Mouse (Mus musculus): ENCODE data around the gene Mmaa.

Gene Mmaa

GRCm38 (mm10) chr8:79288250-79288649 lies 6.5 kb downstream of the Mmaa start:
- DNase-seq (ENCODE audit: low spot score in 2 of 2) = no peak

DNA sequence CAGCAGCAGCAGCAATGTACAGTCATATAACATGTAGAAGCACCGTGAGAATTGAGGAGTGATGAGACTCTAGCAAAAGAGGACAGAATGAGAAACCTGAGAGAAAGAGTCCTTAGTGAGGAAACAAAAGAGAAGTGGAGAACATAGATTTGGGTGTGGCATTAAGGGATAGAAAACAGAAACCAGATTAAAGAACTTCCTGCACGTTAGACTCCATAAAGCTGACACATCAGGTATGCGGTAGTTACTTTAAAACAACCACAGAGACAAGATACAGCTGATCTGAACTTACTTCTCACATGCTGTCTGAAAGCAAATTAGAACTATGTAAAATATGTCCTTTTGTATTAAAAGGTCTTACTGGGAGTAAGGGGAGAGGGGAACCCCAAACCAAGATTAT lies 8.3 kb downstream of the Mmaa start:
- no peak for DNase-seq (ENCODE audit: low spot score in 2 of 2)

GRCm38 (mm10) chr8:79284626-79285025 lies 10.1 kb downstream of the Mmaa start:
- DNase-seq (ENCODE audit: low spot score in 2 of 2) = no peak

DNA sequence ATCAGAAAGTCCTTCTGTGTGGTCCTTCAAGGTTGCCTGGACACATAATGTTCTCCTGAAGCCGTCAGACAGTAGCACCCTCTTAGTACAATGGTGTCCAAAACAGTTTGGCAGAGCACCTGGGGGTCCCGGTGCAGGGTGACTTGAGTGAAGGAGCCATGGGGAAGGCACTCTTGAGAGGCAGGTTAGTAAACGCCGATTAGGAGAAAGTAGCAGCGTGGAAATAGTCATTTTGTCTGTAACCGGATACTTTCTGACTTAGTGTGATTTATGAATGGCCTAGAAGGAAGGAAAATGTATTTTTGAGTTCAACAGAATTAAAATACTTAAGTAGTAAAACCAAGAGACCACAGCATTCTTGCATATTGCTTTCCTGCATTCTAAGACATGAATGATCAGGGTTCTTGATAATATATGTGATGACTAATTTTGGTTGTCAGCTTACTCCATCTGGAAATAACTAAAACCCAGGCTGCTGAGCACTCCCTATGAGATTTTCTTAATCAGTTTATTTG lies 13.3 kb downstream of the Mmaa start:
- DNase-seq (ENCODE audit: low spot score in 2 of 2) = no peak

GRCm38 (mm10) chr8:79277264-79277870 lies 17.4 kb downstream of the Mmaa start:
- no peak for DNase-seq (ENCODE audit: low spot score in 2 of 2)

- no peak for DNase-seq (ENCODE audit: low spot score in 2 of 2)
These were observed 19.8 kb downstream of the Mmaa start for GRCm38 (mm10) chr8:79274940-79275339.

DNA sequence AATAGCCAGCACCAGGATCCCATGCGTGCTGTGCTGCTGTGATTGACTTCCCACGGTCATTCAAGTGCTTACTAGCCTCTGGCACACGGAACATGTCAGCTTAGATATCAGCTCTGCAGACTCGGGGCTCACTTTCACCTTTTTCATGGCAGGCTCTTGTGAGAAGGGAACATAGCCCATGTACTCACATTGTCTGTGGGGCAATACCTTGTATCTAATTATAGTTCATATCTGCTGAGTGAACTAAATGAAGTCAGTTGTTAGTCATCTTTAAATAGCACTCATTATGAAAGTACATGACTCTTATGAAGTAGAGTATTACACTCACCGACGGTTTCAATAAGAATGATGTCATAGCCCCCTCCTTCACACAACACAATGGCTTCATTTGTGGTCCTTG lies 21.0 kb downstream of the Mmaa start:
- no peak for DNase-seq (ENCODE audit: low spot score in 2 of 2)

DNA sequence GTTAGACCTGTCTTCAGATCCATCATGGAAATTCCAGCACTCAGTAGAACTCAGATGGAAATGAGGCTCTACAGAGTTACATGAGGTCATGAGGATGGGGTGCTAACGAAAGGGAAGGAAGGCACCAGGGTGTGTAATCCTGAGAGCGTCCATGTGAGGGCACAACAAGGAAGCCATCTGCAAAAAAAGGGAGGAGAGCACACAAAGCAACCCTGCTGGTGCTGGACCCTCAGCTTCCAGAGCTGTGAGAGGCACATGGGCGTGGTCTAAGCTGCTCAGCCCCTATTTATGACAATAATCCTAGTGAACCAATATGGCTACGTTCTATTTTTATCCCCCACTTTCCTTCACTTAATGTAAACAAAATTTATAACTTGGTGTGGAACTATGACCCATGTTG lies 22.1 kb downstream of the Mmaa start:
- DNase-seq (ENCODE audit: low spot score in 2 of 2) = no peak

GRCm38 (mm10) chr8:79268921-79269320 lies 25.8 kb downstream of the Mmaa start:
- DNase-seq (ENCODE audit: low spot score in 2 of 2) = no peak

DNA sequence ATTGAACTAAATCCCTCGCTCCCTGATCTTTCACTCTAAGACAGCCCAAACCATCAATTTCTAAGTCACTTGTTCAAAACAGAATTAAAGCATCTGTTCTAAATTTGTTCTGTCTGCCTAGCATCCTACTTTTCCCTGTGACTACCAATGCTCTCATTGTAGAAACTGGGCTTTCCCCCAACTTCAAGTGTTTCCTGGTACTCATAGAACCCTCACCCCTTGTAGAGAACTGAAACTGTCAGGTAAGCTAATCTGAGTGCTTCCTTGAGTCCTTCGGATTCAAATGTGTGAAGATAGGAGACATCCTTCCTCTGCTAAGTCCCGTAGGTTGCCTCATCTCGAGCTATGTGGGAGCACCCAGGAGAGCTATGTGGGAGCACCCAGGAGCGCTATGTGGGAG lies 32.8 kb downstream of the Mmaa start:
- no peak for DNase-seq (ENCODE audit: low spot score in 2 of 2)

DNA sequence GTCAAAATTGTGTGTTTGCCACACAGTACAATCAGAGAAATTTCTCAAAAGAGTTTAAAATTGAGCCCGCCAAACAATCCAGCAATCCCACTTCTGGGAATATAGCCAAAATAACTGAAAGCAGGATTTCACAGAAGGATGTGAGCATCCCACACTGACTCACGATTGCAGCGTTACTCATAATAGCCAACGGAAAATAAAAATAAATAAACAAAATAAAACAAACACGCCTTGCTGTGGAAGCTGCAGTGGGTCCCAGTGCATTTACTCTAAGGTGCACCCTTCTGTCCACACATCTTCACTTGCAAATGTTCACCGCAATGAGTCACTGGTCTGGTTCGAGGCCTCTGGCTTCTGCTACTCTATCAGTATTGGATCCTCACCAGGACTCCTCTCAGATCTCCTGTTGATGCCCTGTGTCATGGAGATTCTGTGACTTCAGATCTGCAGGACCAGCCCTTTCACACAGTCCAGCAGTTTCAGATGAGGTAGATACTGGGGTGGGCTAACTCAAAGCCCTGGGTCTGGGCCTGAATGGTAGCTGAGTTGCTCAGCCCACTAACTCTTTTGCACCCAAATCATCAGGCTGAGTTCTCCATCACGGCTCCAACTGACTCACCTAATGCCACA lies 38.5 kb downstream of the Mmaa start:
- no peak for DNase-seq (ENCODE audit: low spot score in 2 of 2)

- DNase-seq (ENCODE audit: low spot score in 2 of 2) = no peak
These were observed 41.0 kb downstream of the Mmaa start for GRCm38 (mm10) chr8:79253742-79254141.

DNA sequence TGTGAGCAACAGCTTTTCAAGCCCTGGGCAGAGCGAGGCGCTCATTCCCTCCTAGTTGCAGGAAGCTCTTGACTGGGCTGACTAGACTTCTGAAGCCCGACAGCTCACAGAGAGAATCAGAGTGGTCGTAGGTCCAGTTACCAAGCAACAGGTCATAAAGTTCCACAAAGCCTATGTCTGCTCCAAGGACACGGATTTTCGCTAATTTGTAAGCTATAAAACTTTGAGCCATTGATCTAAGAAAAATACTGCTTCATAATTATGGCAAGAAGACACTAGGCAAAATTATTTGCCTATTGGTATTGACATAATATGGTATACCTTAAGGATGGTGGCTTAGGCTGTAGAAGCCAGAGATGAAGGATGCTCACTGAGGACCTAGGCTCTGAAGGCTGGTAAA lies 46.3 kb downstream of the Mmaa start, which contains the start of gene 1700011L22Rik:
Gene 1700011L22Rik (minus strand): TSS at position 101 of the 400 bp plus-strand sequence.
- DNase-seq (ENCODE audit: low spot score in 2 of 2) = no peak

- no peak for DNase-seq (ENCODE audit: low spot score in 2 of 2)
These were observed 51.3 kb downstream of the Mmaa start for GRCm38 (mm10) chr8:79243422-79243821.

DNA sequence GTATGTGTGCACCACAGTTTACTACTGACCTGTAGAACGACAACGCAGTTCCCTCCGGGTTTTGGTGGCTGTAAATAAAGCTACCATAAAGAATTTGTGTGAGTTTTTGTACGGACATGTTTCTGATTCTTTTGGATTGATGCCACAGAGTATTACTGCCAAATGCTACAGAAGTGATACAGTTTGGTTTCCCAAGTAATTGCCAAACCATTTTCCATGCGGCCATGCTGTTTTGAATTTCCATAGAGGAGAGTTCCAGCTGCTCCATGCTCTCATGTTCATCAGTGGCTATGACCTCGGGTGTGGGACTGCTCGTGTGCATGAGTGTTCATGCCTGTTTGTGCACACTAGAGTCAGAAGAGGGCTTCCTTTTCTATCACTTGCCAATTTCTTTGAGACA lies 54.7 kb downstream of the Mmaa start:
- DNase-seq (ENCODE audit: low spot score in 2 of 2) = no peak

DNA sequence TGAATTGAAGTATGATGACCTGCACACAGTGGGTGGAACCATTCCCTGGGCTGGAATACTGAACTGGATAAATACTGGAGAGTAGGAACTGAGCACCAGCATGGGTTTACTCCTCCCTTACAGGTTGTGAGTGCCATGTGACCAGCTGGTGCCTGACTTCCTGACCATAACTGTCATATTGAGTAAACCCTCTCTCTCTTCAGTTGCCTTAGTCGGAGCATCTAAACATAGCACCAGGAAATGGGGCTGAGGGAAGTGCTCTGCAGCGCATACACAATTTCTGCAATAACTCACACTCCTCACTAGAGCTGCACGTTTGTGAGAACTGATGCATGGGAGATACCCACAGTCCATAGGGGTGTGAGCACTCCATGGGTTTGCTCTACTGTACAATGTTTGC lies 55.4 kb downstream of the Mmaa start:
- no peak for DNase-seq (ENCODE audit: low spot score in 2 of 2)

DNA sequence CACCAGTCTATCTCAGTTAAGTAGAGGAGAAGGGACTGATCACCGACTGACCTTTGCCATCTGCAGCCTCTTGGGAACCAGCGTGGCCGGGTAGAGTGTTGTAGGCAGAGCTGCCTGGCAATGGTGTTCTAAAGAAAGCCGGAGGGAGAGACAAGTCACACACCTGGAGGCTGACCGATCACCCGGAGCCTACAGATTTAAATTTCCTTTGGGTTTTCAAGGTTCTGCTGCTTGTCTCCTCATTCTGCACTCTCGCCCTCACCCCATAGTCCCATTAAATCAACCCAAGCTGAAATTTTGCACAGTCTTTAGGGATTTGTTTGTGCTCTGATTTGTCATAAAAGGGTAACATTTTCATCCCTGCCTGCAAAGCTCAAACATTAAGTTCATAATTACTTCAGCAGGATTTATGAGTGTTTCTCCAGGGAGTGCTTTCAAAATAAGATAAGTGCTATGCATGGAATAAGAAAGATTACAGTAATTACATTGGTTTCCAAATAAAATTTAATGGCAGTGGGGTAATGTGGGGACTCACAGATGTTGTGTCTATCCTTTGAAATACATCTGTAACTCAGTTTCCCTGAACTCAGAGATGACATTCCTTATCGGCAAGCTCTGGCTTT lies 65.4 kb downstream of the Mmaa start:
- no peak for DNase-seq (ENCODE audit: low spot score in 2 of 2)

DNA sequence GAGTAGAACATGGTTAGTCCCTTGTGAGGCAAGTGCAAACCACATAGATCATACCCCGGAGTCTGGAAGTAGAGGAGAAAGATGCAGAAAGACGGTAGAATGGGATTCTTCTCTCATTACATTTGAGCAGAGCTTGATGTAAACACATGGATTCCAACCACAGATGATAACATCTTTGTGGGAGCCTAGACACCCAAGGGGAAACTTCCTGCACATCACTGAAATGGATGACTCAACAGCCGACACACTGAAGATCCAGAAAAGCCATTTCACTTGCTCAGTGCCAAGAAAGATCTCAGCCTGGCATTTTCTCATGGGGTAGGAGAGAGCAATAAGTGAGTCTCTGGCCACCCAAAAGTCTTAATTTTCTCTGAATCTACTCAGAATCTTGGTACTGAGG lies 66.8 kb downstream of the Mmaa start:
- no peak for DNase-seq (ENCODE audit: low spot score in 2 of 2)

DNA sequence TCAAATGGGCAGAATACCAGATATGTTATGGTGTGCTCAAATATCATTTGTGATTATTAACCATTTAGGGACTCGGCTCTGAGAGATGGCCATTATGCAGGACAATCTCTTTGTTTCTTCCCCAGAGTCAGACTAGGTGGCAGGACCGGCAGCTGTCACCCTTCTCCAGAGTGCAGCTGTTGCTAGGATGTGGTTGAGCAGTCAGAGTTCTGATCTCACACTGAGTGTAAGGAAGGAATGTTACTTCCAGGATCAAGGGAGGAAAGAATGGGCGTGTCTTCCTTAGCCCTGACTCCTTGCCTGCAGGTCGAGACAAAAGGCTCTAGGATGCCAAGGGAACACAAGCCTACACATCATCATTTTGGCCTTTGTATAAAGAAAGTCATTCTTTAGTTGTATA lies 67.5 kb downstream of the Mmaa start:
- DNase-seq (ENCODE audit: low spot score in 2 of 2) = no peak

DNA sequence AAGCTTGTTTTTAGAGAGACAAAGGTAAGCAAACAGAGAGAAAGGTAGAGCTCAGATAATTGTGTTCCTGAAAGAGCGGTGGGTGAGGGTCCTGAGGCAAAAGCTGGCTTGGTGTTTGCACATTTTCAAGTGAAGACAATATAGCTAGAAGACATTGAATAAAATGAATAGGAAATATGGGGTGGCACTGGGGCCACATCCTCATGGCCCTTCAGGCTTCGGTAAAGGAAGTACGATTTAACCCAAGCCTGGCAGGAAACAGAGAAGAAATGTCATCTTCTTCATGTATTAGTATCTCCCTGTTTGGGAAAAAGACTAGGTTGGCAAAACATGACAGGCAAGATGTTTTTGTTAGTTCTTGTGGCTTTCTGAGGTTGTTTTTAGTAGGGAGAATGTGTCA lies 68.7 kb downstream of the Mmaa start:
- no peak for DNase-seq (ENCODE audit: low spot score in 2 of 2)

GRCm38 (mm10) chr8:79225586-79225985 lies 69.2 kb downstream of the Mmaa start:
- no peak for DNase-seq (ENCODE audit: low spot score in 2 of 2)

DNA sequence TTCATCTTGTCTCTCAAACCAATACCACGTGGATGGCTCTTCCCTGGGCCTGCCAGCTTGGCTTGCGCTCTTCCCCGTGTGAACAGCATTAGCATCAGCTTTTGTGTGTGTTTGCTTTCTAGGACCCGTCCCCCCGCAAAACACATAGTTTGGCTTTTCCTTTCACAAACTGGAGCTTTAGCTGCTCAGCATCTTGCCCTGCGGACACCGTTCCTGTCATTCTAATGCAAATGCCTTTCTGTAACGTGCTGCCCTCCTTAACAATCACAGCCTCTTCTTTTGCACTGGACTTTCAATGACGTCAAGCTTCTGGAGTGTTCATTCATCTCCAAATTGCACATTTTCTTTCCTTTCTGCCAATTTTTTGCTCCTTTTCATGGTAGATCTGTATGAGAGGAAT lies 70.4 kb downstream of the Mmaa start:
- DNase-seq (ENCODE audit: low spot score in 2 of 2) = no peak

DNA sequence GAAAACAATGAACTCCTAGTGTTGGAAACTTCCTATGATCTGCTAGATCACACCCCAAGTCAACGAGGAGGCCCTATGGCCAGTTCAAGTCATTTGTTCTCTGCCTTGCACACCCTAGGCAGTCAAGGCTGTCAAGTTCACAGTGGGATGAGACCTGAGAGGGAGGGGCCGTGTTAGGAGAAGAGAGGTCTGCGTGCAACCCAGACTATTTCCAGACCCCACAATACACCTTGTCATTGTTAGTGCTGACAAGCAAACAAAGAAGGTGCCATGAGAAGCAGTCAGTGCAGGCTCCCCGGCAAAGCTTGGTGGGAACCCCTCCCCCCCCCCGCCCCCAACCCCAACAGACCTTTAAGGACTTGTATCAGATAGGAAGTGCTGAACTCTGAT lies 72.0 kb downstream of the Mmaa start:
- DNase-seq (ENCODE audit: low spot score in 2 of 2) = no peak

Measured in frontal cortex, postnatal 14 days (tissue).